Mouse (Mus musculus): ENCODE data around the gene Naa15.
"Not testable (repeated sequence)": the region's sequence is repeated elsewhere in the genome, so short reads cannot be mapped to it uniquely, and the experiment has no call there.

Gene Naa15

GRCm38 (mm10) chr3:51394881-51395280 lies 20.1 kb upstream of the Naa15 start:
- DNase-seq: no peak

GRCm38 (mm10) chr3:51395461-51396145 lies 19.3 kb upstream of the Naa15 start:
- no peak for DNase-seq

- DNase-seq: peak; percentile 50 to 53
Measured at GRCm38 (mm10) chr3:51396219-51397068, 18.5 kb upstream of the Naa15 start, which contains the start of gene Mgarp. Gene Mgarp (minus strand): TSS chr3:51396738.

DNA sequence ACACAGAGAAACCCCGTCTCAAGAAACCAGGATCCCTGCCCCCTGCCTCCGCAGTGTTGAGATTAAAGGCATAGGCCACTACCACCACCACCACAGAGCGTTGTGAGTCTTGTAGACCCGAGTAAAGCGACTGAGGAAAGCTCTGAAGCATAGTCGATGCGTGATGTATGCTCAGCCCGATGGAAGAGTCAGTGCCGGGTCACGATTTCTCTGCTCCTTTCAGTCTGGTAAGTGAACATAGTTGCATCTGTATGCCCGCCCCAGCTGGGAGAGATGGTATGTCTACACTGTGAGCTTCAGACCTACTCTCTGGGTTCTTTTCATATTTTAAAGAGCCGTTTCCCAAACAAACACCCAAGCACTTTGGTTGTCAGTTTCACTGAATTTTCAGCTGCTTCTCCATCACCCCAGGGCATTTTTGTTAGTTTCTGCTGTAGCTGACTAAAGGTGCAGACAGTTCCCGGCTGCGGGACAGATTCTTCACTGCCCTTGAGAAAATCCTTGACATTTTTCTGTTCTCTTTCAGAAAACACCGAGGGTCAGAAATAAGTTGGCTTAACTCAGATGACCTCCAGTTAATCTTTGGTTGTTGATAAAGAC lies 17.1 kb upstream of the Naa15 start:
- DNase-seq: no peak

- no peak for DNase-seq
Measured at GRCm38 (mm10) chr3:51398667-51399066, 16.3 kb upstream of the Naa15 start.

- DNase-seq: no peak
Measured at GRCm38 (mm10) chr3:51399531-51399930, 15.4 kb upstream of the Naa15 start.

- no peak for DNase-seq
Measured at GRCm38 (mm10) chr3:51400682-51401081, 14.3 kb upstream of the Naa15 start.

GRCm38 (mm10) chr3:51402054-51402453 lies 12.9 kb upstream of the Naa15 start:
- DNase-seq: not testable (repeated sequence)

DNA sequence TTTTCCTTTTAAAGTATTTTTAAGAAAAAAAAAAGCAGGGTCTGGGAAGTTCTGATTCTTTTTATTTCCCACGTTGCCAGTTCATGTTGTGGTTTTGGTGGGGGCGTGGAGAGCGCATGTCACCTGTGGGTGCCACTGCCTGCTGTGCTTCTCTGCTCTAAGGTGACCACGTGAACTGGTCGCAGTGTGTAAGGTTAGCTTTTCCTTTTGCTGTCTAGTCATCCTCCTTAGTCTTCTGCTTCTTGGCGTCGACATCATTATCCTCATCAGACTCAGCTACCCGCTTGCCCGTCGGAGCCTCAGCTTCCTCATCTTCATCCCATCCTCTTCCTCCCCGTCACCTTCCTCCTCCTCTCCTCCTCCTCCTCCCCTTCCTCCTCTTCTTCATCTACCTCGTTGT lies 12.3 kb upstream of the Naa15 start:
- DNase-seq: no peak

- DNase-seq: no peak
Measured at GRCm38 (mm10) chr3:51407870-51408560, 6.9 kb upstream of the Naa15 start.

DNA sequence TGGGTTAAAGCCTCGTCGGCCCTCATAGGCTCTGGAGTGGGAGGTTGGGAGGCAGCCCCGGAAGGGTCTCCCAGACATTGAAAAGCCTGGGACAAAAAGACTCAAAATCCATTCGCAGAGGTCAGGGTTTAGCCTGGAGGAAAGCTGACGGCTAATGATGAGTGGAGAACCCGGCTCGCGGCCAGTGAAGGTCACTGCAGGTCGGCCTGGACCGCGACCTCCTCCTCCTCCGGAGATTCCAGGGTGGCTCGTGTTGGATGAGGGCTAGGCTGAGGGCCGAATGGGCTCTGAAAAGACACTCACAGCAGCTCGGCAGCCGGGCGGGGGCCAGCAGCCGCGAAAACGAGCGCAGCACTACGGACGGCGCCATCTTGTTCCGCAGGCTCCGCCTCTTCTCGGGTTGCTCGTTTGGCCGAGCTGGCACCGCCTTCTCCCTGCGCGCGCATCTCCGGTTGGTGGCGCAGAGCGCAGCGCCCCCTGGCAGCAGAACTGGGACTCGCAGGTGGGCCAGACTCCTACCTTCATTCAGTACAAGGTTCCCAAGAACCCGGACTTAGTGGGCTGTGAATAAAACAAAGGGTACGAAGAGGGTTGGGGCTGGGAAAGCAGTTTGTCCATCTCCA lies 6.3 kb upstream of the Naa15 start, which contains the start of gene Ndufc1:
Gene Ndufc1, minus strand, starts transcription at position 428 of the 623 bp plus-strand sequence.
- DNase-seq: peak; percentile 86 to 88

- DNase-seq: no peak
Measured at GRCm38 (mm10) chr3:51412457-51412856, 2.5 kb upstream of the Naa15 start.

GRCm38 (mm10) chr3:51413276-51413675 lies 1.7 kb upstream of the Naa15 start:
- no peak for DNase-seq

- DNase-seq: no peak
Measured at GRCm38 (mm10) chr3:51416073-51416363, 1.1 kb downstream of the Naa15 start.

DNA sequence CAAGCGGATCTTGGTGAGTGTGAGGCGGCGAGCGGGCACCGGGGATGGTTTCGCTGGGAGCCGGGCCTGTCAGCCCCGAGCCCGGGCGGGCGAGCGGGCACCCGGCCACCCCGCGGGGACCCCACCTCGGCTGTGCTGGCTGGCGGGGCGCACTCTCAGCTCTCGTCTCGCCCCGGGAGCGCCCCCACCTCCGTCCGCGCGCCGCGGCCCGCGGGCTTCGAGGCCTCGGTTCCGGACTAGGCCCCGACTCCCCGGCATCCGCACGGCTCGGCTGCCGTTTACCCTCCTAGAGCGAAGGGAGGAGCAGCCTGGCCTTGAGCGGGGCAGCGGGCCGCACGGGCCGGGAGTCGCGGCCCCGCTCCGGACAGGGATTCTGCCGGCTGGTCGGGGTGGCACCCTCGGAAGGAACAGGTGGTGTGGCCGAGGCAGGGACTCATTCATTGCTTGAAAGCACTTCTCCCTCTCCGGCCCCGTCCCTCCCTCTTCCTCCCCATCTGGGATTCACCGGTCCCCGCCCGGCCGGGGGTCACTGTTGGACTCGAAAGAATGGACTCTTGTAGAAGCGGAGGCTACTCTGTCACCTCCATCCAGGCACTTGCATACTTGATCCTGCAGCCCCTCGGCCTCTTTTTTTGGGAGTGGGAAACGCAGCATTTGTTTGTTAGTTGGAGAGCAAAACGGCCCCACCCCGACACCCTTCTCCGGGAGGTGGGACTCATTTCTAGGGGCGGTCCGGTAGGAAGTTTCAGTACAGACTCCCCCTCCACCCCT lies 1.6 kb downstream of the Naa15 start:
- DNase-seq: peak; percentile 49 to 60

DNA sequence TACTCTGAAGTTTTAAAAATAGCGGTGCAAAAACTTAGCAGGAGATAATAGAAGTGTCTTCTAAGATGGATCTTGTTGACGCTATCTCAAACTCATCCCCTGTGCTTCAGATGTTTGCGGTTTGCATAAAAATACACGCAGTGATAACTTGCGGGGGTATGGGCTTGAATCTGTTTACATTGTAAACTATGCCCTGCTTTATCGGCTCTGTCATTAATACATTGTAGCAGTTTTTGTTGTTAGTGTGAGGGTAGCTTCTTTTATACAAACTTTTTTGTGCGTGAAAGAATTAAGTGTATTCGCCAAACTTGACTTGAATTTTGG lies 2.1 kb downstream of the Naa15 start:
- no peak for DNase-seq

DNA sequence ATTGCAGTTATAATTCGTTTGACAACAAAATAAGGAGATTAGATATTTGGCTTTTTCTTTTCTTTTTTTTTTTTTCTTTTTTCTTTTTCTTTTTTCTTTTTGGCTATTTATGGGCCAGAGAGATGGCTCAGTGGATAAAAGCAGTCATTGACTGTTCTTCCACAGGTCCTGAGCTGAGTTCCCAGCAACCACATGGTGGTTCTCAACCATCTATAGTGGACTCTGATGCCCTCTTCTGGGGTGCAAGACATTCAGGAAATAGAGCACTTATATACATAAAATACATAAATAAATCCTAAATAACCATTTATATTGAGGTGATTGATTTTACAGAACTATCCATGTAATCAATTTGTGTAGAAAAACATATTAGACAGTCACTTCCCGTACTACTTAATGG lies 2.5 kb downstream of the Naa15 start:
- DNase-seq: no peak

GRCm38 (mm10) chr3:51417966-51418365 lies 3.0 kb downstream of the Naa15 start:
- no peak for DNase-seq

DNA sequence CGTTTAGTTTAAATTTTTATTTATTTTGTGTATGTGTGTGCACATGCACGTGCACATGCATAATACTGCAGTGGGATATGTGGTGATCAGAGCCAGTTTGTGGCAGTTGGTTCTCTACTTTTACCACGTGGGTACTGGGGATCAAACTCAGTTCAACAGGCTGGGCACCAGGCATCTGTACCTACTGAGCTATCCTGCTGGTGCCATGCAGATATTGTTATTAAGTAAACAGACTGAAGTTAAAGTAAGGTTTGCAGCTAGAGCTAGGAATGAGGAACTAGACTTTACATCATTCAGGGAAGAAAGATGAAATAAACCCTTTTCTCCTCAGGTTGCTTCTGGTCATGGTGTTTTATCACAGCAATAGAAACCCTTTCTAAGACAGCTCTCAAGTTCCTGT lies 7.0 kb downstream of the Naa15 start:
- DNase-seq: no peak

- DNase-seq: no peak
Measured at GRCm38 (mm10) chr3:51425394-51425793, 10.4 kb downstream of the Naa15 start.

DNA sequence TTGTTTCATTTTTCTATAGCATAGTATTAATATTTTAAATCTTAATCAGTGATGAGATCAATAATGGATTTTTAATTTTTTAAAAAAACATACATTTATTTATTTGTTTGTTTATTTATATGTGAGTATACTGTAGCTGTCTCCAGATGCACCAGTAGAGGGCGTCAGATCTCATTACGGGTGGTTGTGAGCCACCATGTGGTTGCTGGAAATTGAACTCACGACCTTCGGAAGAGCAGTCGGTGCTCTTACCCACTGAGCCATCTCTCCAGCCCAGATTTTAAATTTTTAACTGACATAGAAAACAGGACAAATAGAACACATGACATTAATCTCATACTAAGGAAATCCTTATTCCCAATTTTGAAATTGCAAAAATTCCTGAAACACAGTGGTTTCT lies 19.4 kb downstream of the Naa15 start:
- DNase-seq: not testable (repeated sequence)

All from thymus, adult 18-20 months (tissue).